17 mouse cellular contexts compared by ENCODE assay signal in genomic region chr10:10742172-10742571, GRCm38 (mm10).
DNase-seq lines count a peak whose midpoint lies in the region; ATAC-seq and TF ChIP-seq lines count a peak whose summit lies in the region.
"Had no signal": no experiment of that assay in that cellular context is flagged by ENCODE, and none has a peak within 500 bp of the region (broad histone marks: within the 10 kb centered on the region; RNA-seq: fewer than 3 reads in every experiment).

No protein-coding gene starts in this region.

- no peak overlapping the region for H3K27ac ChIP-seq in liver, embryonic 16.5 days (ENCODE audit: low read length)
- no peak overlapping the region for H3K27ac ChIP-seq in liver, embryonic 12.5 days
- no peak overlapping the region for H3K27ac ChIP-seq in kidney, embryonic 15.5 days
- H3K27ac ChIP-seq: embryonic facial prominence, embryonic 12.5 days; forebrain, embryonic 15.5 days; hindbrain, embryonic 10.5 days; hindbrain, embryonic 14.5 days had no signal

- H3K4me2 ChIP-seq in liver, embryonic 16.5 days (ENCODE audit: low read depth, low read length), result no peak overlapping the region
- H3K4me2 ChIP-seq in liver, embryonic 12.5 days, result no peak overlapping the region
- no peak overlapping the region for H3K4me2 ChIP-seq in kidney, embryonic 15.5 days
- H3K4me2 ChIP-seq: embryonic facial prominence, embryonic 12.5 days; forebrain, embryonic 15.5 days; heart, embryonic 12.5 days; hindbrain, embryonic 14.5 days had no signal

- H3K79me2 ChIP-seq in C2C12 (ENCODE audit: control insufficient read depth, insufficient read depth), result no peaks in the 10 kb centered on the region

- 57% methylated on average over 2 of the region's 2 CpGs for WGBS in liver, embryonic 16.5 days (ENCODE audit: insufficient replicate concordance)
- WGBS in liver, embryonic 12.5 days (ENCODE audit: insufficient replicate concordance), result 70% methylated on average over 2 of the region's 2 CpGs
- WGBS in kidney, embryonic 15.5 days, result 93% methylated on average over 2 of the region's 2 CpGs

- ATAC-seq in liver, embryonic 16.5 days (ENCODE audit: low read depth), result peak; percentile 35; the same call in 1 of the 2 replicates
- no peak for ATAC-seq in liver, embryonic 12.5 days
- peak; percentile 81 for ATAC-seq in megakaryocyte progenitor cell, adult 5-6 weeks (replicated peaks; ENCODE audit: poor library complexity)
- no peak for ATAC-seq in kidney, embryonic 15.5 days (replicated peaks; ENCODE audit: low FRiP score)
- ATAC-seq: forebrain, embryonic 15.5 days had no signal

- no peaks in the 10 kb centered on the region for H3K4me1 ChIP-seq in liver, embryonic 16.5 days (ENCODE audit: control insufficient read depth, low read depth, low read length)
- H3K4me1 ChIP-seq in liver, embryonic 12.5 days, result no peaks in the 10 kb centered on the region
- no peaks in the 10 kb centered on the region for H3K4me1 ChIP-seq in kidney, embryonic 15.5 days
- H3K4me1 ChIP-seq: embryonic facial prominence, embryonic 12.5 days; forebrain, embryonic 15.5 days; heart, embryonic 12.5 days; hindbrain, embryonic 10.5 days had no signal

- no peaks in the 10 kb centered on the region for H3K27me3 ChIP-seq in liver, embryonic 16.5 days (ENCODE audit: control insufficient read depth, insufficient read depth, low read depth, low read length)
- no peaks in the 10 kb centered on the region for H3K27me3 ChIP-seq in liver, embryonic 12.5 days (replicated peaks)
- no peaks in the 10 kb centered on the region for H3K27me3 ChIP-seq in C2C12 (ENCODE audit: control insufficient read depth, insufficient read depth, insufficient read length)
- no peaks in the 10 kb centered on the region for H3K27me3 ChIP-seq in kidney, embryonic 15.5 days
- H3K27me3 ChIP-seq: embryonic facial prominence, embryonic 12.5 days; forebrain, embryonic 15.5 days; heart, embryonic 12.5 days had no signal

- TF ChIP-seq CTCF in C2C12 (IDR thresholded peaks at IDR 0.05; ENCODE audit: control insufficient read depth, insufficient read depth, insufficient read length), result no peak

- H3ac ChIP-seq in C2C12 (ENCODE audit: control insufficient read depth, insufficient read length, low read depth), result no peak overlapping the region

- H3K36me3 ChIP-seq in liver, embryonic 16.5 days (ENCODE audit: control insufficient read depth, insufficient read depth), result no peaks in the 10 kb centered on the region
- no peaks in the 10 kb centered on the region for H3K36me3 ChIP-seq in liver, embryonic 12.5 days
- H3K36me3 ChIP-seq in C2C12 (ENCODE audit: control insufficient read depth, insufficient read depth), result no peaks in the 10 kb centered on the region
- no peaks in the 10 kb centered on the region for H3K36me3 ChIP-seq in kidney, embryonic 15.5 days
- H3K36me3 ChIP-seq: embryonic facial prominence, embryonic 12.5 days; forebrain, embryonic 15.5 days; heart, embryonic 12.5 days; hindbrain, embryonic 10.5 days had no signal

- H3K9ac ChIP-seq in liver, embryonic 16.5 days (ENCODE audit: low read depth, low read length), result no peak overlapping the region
- H3K9ac ChIP-seq in liver, embryonic 12.5 days, result no peak overlapping the region
- no peak overlapping the region for H3K9ac ChIP-seq in kidney, embryonic 15.5 days
- H3K9ac ChIP-seq: embryonic facial prominence, embryonic 12.5 days; forebrain, embryonic 15.5 days; heart, embryonic 12.5 days; hindbrain, embryonic 14.5 days had no signal

- H3K79me3 ChIP-seq in C2C12 (ENCODE audit: low read depth), result no peaks in the 10 kb centered on the region

- no peak for DNase-seq in right cerebral cortex, postnatal 36 days (ENCODE audit: low spot score in 2 of 2)
- no peak for DNase-seq in ovary, postnatal 14 days (ENCODE audit: low spot score)
- DNase-seq: adrenal gland, adult 8-10 months; cerebellum, adult 11 months; cerebellum, adult 8-10 months; cerebellum, postnatal 14 days; gastrocnemius, postnatal 14 days had no signal

- H3K4me3 ChIP-seq in liver, embryonic 16.5 days (ENCODE audit: low read depth, low read length), result no peak overlapping the region
- no peak overlapping the region for H3K4me3 ChIP-seq in liver, embryonic 12.5 days
- H3K4me3 ChIP-seq in C2C12 (ENCODE audit: insufficient read depth, poor library complexity, severe bottlenecking), result no peak overlapping the region
- no peak overlapping the region for H3K4me3 ChIP-seq in kidney, embryonic 15.5 days (replicated peaks)
- H3K4me3 ChIP-seq: embryonic facial prominence, embryonic 12.5 days; forebrain, embryonic 15.5 days; heart, embryonic 12.5 days; hindbrain, embryonic 10.5 days had no signal

- H3K9me3 ChIP-seq in liver, embryonic 16.5 days (replicated peaks; ENCODE audit: control insufficient read depth, low read length), result no peaks in the 10 kb centered on the region
- no peaks in the 10 kb centered on the region for H3K9me3 ChIP-seq in liver, embryonic 12.5 days (replicated peaks)
- no peaks in the 10 kb centered on the region for H3K9me3 ChIP-seq in kidney, embryonic 15.5 days (replicated peaks)
- H3K9me3 ChIP-seq: embryonic facial prominence, embryonic 12.5 days; forebrain, embryonic 15.5 days; heart, embryonic 12.5 days; hindbrain, embryonic 10.5 days had no signal

TF ChIP-seq in C2C12, 6 proteins besides CTCF, POLR2A, EP300 and RAD21:
- TF ChIP-seq CEBPB (IDR thresholded peaks at IDR 0.05; ENCODE audit: low read depth) (peak; percentile 52), MYOD1 (IDR thresholded peaks at IDR 0.05; ENCODE audit: control insufficient read depth, insufficient read length, low read depth) (no peak)

Comparison
In these comparisons a context has a peak if more than half of its experiments do, and no peak if none do; other contexts are left out.
1. ATAC-seq: peak in liver, embryonic 16.5 days (single experiment) and megakaryocyte progenitor cell, adult 5-6 weeks (single experiment); none in liver, embryonic 12.5 days (single experiment) and kidney, embryonic 15.5 days (single experiment).